Comparison of ENCODE assay signal across 42 mouse cellular contexts in genomic region chr4:41078726-41079125, GRCm38 (mm10). TPM values are rescaled to one million over a fixed set of nuclear protein-coding genes. Genes with fewer than 3 reads are reported as not detected.
A peak's percentile ranks its signal among the peaks of the same experiment; 100 is the strongest.
DNase-seq lines count a peak whose midpoint lies in the region; ATAC-seq and TF ChIP-seq lines count a peak whose summit lies in the region.
"Had no signal": no experiment of that assay in that cellular context is flagged by ENCODE, and none has a peak within 500 bp of the region (broad histone marks: within the 10 kb centered on the region; RNA-seq: fewer than 3 reads in every experiment).

No protein-coding gene starts in this region.

- no peaks in the 10 kb centered on the region for H3K4me1 ChIP-seq in kidney, embryonic 14.5 days (ENCODE audit: control insufficient read depth, insufficient read depth, low read length)
- no peaks in the 10 kb centered on the region for H3K4me1 ChIP-seq in kidney, embryonic 16.5 days (ENCODE audit: insufficient read depth, low read length)
- H3K4me1 ChIP-seq in stomach, postnatal 0 days (replicated peaks; ENCODE audit: control insufficient read depth, insufficient read depth): no peaks in the 10 kb centered on the region
- H3K4me1 ChIP-seq in neural tube, embryonic 15.5 days: no peaks in the 10 kb centered on the region
- no peaks in the 10 kb centered on the region for H3K4me1 ChIP-seq in limb, embryonic 10.5 days
- H3K4me1 ChIP-seq: embryonic facial prominence, embryonic 13.5 days; forebrain, embryonic 12.5 days; heart, embryonic 15.5 days; limb, embryonic 15.5 days; midbrain, embryonic 10.5 days; stomach, embryonic 15.5 days had no signal

- no peak overlapping the region for H3K9ac ChIP-seq in kidney, embryonic 14.5 days (ENCODE audit: low read depth, low read length)
- no peak overlapping the region for H3K9ac ChIP-seq in kidney, embryonic 16.5 days (replicated peaks; ENCODE audit: low read length)
- no peak overlapping the region for H3K9ac ChIP-seq in stomach, postnatal 0 days (ENCODE audit: low read length)
- no peak overlapping the region for H3K9ac ChIP-seq in neural tube, embryonic 15.5 days (replicated peaks)
- H3K9ac ChIP-seq: embryonic facial prominence, embryonic 13.5 days; forebrain, embryonic 12.5 days; forebrain, postnatal 0 days; heart, embryonic 15.5 days; limb, embryonic 15.5 days; liver, embryonic 13.5 days; stomach, embryonic 15.5 days had no signal

- H3K36me3 ChIP-seq in kidney, embryonic 14.5 days (ENCODE audit: control insufficient read depth, insufficient read depth, low read length): no peaks in the 10 kb centered on the region
- no peaks in the 10 kb centered on the region for H3K36me3 ChIP-seq in kidney, embryonic 16.5 days (ENCODE audit: insufficient read depth, low read length)
- H3K36me3 ChIP-seq in stomach, postnatal 0 days (ENCODE audit: control insufficient read depth, insufficient read depth, low read length): no peaks in the 10 kb centered on the region
- H3K36me3 ChIP-seq in neural tube, embryonic 15.5 days: no peaks in the 10 kb centered on the region
- H3K36me3 ChIP-seq in limb, embryonic 10.5 days: no peaks in the 10 kb centered on the region
- H3K36me3 ChIP-seq: embryonic facial prominence, embryonic 13.5 days; forebrain, embryonic 12.5 days; heart, embryonic 10.5 days; heart, embryonic 15.5 days; limb, embryonic 15.5 days; liver, embryonic 13.5 days; midbrain, embryonic 10.5 days; stomach, embryonic 15.5 days had no signal

- H3K4me2 ChIP-seq in kidney, embryonic 14.5 days (replicated peaks; ENCODE audit: low read depth, low read length): no peak overlapping the region
- H3K4me2 ChIP-seq in kidney, embryonic 16.5 days (replicated peaks; ENCODE audit: low read depth, low read length): no peak overlapping the region
- no peak overlapping the region for H3K4me2 ChIP-seq in stomach, postnatal 0 days (replicated peaks; ENCODE audit: low read depth)
- H3K4me2 ChIP-seq in neural tube, embryonic 15.5 days: no peak overlapping the region
- H3K4me2 ChIP-seq: embryonic facial prominence, embryonic 13.5 days; forebrain, embryonic 12.5 days; heart, embryonic 15.5 days; limb, embryonic 15.5 days; liver, embryonic 13.5 days; stomach, embryonic 15.5 days had no signal

- H3K27me3 ChIP-seq in kidney, embryonic 14.5 days (ENCODE audit: control insufficient read depth, insufficient read depth, low read length): no peaks in the 10 kb centered on the region
- H3K27me3 ChIP-seq in kidney, embryonic 16.5 days (ENCODE audit: insufficient read depth, low read length): no peaks in the 10 kb centered on the region
- no peaks in the 10 kb centered on the region for H3K27me3 ChIP-seq in stomach, postnatal 0 days (ENCODE audit: control insufficient read depth, insufficient read depth, low read length)
- no peaks in the 10 kb centered on the region for H3K27me3 ChIP-seq in neural tube, embryonic 15.5 days (replicated peaks)
- no peaks in the 10 kb centered on the region for H3K27me3 ChIP-seq in limb, embryonic 10.5 days (ENCODE audit: low read depth, poor library complexity, severe bottlenecking)
- H3K27me3 ChIP-seq: embryonic facial prominence, embryonic 13.5 days; forebrain, embryonic 12.5 days; heart, embryonic 15.5 days; limb, embryonic 15.5 days; stomach, embryonic 15.5 days had no signal

- ATAC-seq in kidney, embryonic 14.5 days (ENCODE audit: low FRiP score, low TSS enrichment): 0 out of 2 replicates have a peak, but pooled peaks have one; percentile 6
- ATAC-seq in kidney, embryonic 16.5 days (ENCODE audit: low FRiP score, low TSS enrichment): no peak
- 0 out of 2 replicates have a peak, but pooled peaks have one; percentile 28 for ATAC-seq in erythroblast, adult 5-6 weeks (replicated peaks; ENCODE audit: low FRiP score, poor library complexity, severe bottlenecking)
- ATAC-seq in stomach, postnatal 0 days (ENCODE audit: low FRiP score, low TSS enrichment): peak; percentile 66
- no peak for ATAC-seq in neural tube, embryonic 15.5 days (ENCODE audit: low FRiP score)
- ATAC-seq: activated CD4-positive, CD25-positive, alpha-beta regulatory T cell, adult 4 months; forebrain, postnatal 0 days; hindbrain, embryonic 16.5 days; lung, postnatal 0 days; midbrain, embryonic 16.5 days had no signal

- TF ChIP-seq EP300 in stomach, postnatal 0 days (optimal IDR thresholded peaks at IDR 0.05): no peak

- peaks cover 4% of the 10 kb centered on the region; the same call in 1 of the 2 replicates for H3K9me3 ChIP-seq in kidney, embryonic 14.5 days (ENCODE audit: control insufficient read depth, low read length)
- H3K9me3 ChIP-seq in kidney, embryonic 16.5 days (ENCODE audit: low read length): no peaks in the 10 kb centered on the region
- H3K9me3 ChIP-seq in stomach, postnatal 0 days (ENCODE audit: control insufficient read depth, low read length): no peaks in the 10 kb centered on the region
- H3K9me3 ChIP-seq in neural tube, embryonic 15.5 days (replicated peaks): no peaks in the 10 kb centered on the region
- H3K9me3 ChIP-seq in limb, embryonic 10.5 days (replicated peaks): no peaks in the 10 kb centered on the region
- H3K9me3 ChIP-seq: embryonic facial prominence, embryonic 13.5 days; forebrain, embryonic 12.5 days; heart, embryonic 10.5 days; heart, embryonic 15.5 days; limb, embryonic 15.5 days; liver, embryonic 13.5 days; midbrain, embryonic 10.5 days; stomach, embryonic 15.5 days had no signal

- no peak overlapping the region for H3K27ac ChIP-seq in kidney, embryonic 14.5 days (ENCODE audit: low read depth, low read length)
- no peak overlapping the region for H3K27ac ChIP-seq in kidney, embryonic 16.5 days (ENCODE audit: low read length)
- H3K27ac ChIP-seq in stomach, postnatal 0 days (replicated peaks): no peak overlapping the region
- no peak overlapping the region for H3K27ac ChIP-seq in neural tube, embryonic 15.5 days (replicated peaks)
- H3K27ac ChIP-seq in limb, embryonic 10.5 days: no peak overlapping the region
- H3K27ac ChIP-seq: embryonic facial prominence, embryonic 13.5 days; forebrain, embryonic 12.5 days; heart, embryonic 10.5 days; heart, embryonic 15.5 days; kidney, postnatal 0 days; limb, embryonic 15.5 days; liver, embryonic 13.5 days; midbrain, embryonic 10.5 days; stomach, embryonic 15.5 days had no signal

- no peak overlapping the region for H3K4me3 ChIP-seq in kidney, embryonic 14.5 days (ENCODE audit: low read length)
- no peak overlapping the region for H3K4me3 ChIP-seq in kidney, embryonic 16.5 days (ENCODE audit: low read length)
- H3K4me3 ChIP-seq in stomach, postnatal 0 days (ENCODE audit: low read depth, low read length): no peak overlapping the region
- H3K4me3 ChIP-seq in neural tube, embryonic 15.5 days (replicated peaks): no peak overlapping the region
- H3K4me3 ChIP-seq in limb, embryonic 10.5 days: no peak overlapping the region
- H3K4me3 ChIP-seq: embryonic facial prominence, embryonic 13.5 days; erythroblast, embryonic 14.5 days; forebrain, embryonic 12.5 days; heart, embryonic 10.5 days; heart, embryonic 15.5 days; limb, embryonic 15.5 days; liver, embryonic 13.5 days; midbrain, embryonic 10.5 days; stomach, embryonic 15.5 days had no signal

- peak; percentile 96 for DNase-seq in 416B (ENCODE audit: low read depth)
- peak; percentile 39 for DNase-seq in stomach, postnatal 0 days (ENCODE audit: low spot score)
- DNase-seq in limb, embryonic 10.5 days (ENCODE audit: low spot score): no peak
- DNase-seq: adrenal gland, postnatal 25 days; cerebellum, adult 11-12 months; cerebellum, adult 9-11 months; forebrain, postnatal 0 days; gastrocnemius, postnatal 14 days; kidney, adult 18-20 months; kidney, postnatal 4 days; liver, embryonic 13.5 days; lung, adult 18-20 months; lung, postnatal 4 days; thymus, postnatal 14 days had no signal

- no peak; the same call in 1 of the 2 replicates for TF ChIP-seq CTCF in stomach, postnatal 0 days (IDR thresholded peaks at IDR 0.05; ENCODE audit: low read depth)

- whole genome bisulfite sequencing in kidney, embryonic 14.5 days: 62% methylated on average over 6 of the region's 6 CpGs
- 52% methylated on average over 6 of the region's 6 CpGs for WGBS in kidney, embryonic 16.5 days
- WGBS in stomach, postnatal 0 days: 45% methylated on average over 6 of the region's 6 CpGs
- WGBS in neural tube, embryonic 15.5 days: 82% methylated on average over 6 of the region's 6 CpGs
- WGBS in limb, embryonic 10.5 days: 70% methylated on average over 6 of the region's 6 CpGs

RNA-seq across cellular contexts. Expression of gene Aqp3, which starts 19.3 kb away (rescaled TPM):
- 12.8 and 13.3 TPM in 2 replicates for polyA plus RNA-seq in kidney, embryonic 14.5 days (2014; fragmentation: Nextera tagmentation; extraction: Ambion mirVana)
- 55.3 and 56.8 TPM in 2 replicates for polyA plus RNA-seq in kidney, embryonic 16.5 days (2015; fragmentation: Nextera tagmentation; extraction: Ambion mirVana)
- not detected in 2 replicates for total RNA-seq in erythroblast, adult 5-6 weeks (2015; ENCODE audit: low replicate concordance)
- not detected in 2 replicates for total RNA-seq in erythroblast, adult 5-6 weeks (2017; ENCODE audit: low replicate concordance)
- polyA plus RNA-seq in stomach, postnatal 0 days (2015; fragmentation: Nextera tagmentation; extraction: Ambion mirVana): 202 and 227 TPM in 2 replicates
- polyA plus RNA-seq in neural tube, embryonic 15.5 days (2015; fragmentation: Nextera tagmentation; extraction: Ambion mirVana): 0.65 TPM in 1 of 2 replicates, not detected in the other
- polyA plus RNA-seq in limb, embryonic 10.5 days (2016; fragmentation: Nextera tagmentation; extraction: Ambion mirVana): 3.9 and 4.4 TPM in 2 replicates
- total RNA-seq: adrenal gland, postnatal 25 days; CH12.LX; forebrain, postnatal 0 days; gastrocnemius, postnatal 14 days; granulocyte monocyte progenitor cell, adult 5-6 weeks; heart, postnatal 25 days; layer of hippocampus, adult 8-10 months; layer of hippocampus, postnatal 25 days; left cerebral cortex, adult 8-10 months; left cerebral cortex, postnatal 36 days had no signal

RNA-seq across cellular contexts. Expression of gene Aqp7, which starts 30.8 kb away (rescaled TPM):
- 0.46 and 0.53 TPM in 2 replicates for polyA plus RNA-seq in kidney, embryonic 14.5 days (2014; fragmentation: Nextera tagmentation; extraction: Ambion mirVana)
- polyA plus RNA-seq in kidney, embryonic 16.5 days (2015; fragmentation: Nextera tagmentation; extraction: Ambion mirVana): 1.2 and 2.4 TPM in 2 replicates
- total RNA-seq in erythroblast, adult 5-6 weeks (2015; ENCODE audit: low replicate concordance): not detected in 2 replicates
- not detected in 2 replicates for total RNA-seq in erythroblast, adult 5-6 weeks (2017; ENCODE audit: low replicate concordance)
- polyA plus RNA-seq in stomach, postnatal 0 days (2015; fragmentation: Nextera tagmentation; extraction: Ambion mirVana): 0.39 and 0.47 TPM in 2 replicates
- polyA plus RNA-seq in neural tube, embryonic 15.5 days (2015; fragmentation: Nextera tagmentation; extraction: Ambion mirVana): not detected in 2 replicates
- 0.06 and 0.24 TPM in 2 replicates for polyA plus RNA-seq in limb, embryonic 10.5 days (2016; fragmentation: Nextera tagmentation; extraction: Ambion mirVana)
- total RNA-seq: CH12.LX; ES-E14; forebrain, postnatal 0 days; granulocyte monocyte progenitor cell, adult 5-6 weeks; layer of hippocampus, adult 8-10 months; layer of hippocampus, postnatal 25 days; left cerebral cortex, adult 8-10 months; left cerebral cortex, postnatal 36 days had no signal
- polyA plus RNA-seq: C2C12; erythroblast, embryonic 14.5 days; forebrain, embryonic 12.5 days; forebrain, postnatal 0 days; hindbrain, embryonic 11.5 days; hindbrain, embryonic 16.5 days; midbrain, embryonic 16.5 days; neural tube, embryonic 11.5 days had no signal

RNA-seq across cellular contexts. Expression of gene Nol6, which starts 45.5 kb away (rescaled TPM):
- 18.0 and 32.9 TPM in 2 replicates for polyA plus RNA-seq in kidney, embryonic 14.5 days (2014; fragmentation: Nextera tagmentation; extraction: Ambion mirVana)
- polyA plus RNA-seq in kidney, embryonic 16.5 days (2015; fragmentation: Nextera tagmentation; extraction: Ambion mirVana): 34.7 and 37.8 TPM in 2 replicates
- total RNA-seq in erythroblast, adult 5-6 weeks (2015; ENCODE audit: low replicate concordance): 1.9 and 2.9 TPM in 2 replicates
- total RNA-seq in erythroblast, adult 5-6 weeks (2017; ENCODE audit: low replicate concordance): 4.8 and 10.7 TPM in 2 replicates
- 9.5 and 10.9 TPM in 2 replicates for polyA plus RNA-seq in stomach, postnatal 0 days (2015; fragmentation: Nextera tagmentation; extraction: Ambion mirVana)
- 35.7 and 39.3 TPM in 2 replicates for polyA plus RNA-seq in neural tube, embryonic 15.5 days (2015; fragmentation: Nextera tagmentation; extraction: Ambion mirVana)
- polyA plus RNA-seq in limb, embryonic 10.5 days (2016; fragmentation: Nextera tagmentation; extraction: Ambion mirVana): 39.1 and 39.7 TPM in 2 replicates

RNA-seq across cellular contexts. Expression of gene Ube2r2, which starts 56.8 kb away (rescaled TPM):
- 97.6 and 103 TPM in 2 replicates for polyA plus RNA-seq in kidney, embryonic 14.5 days (2014; fragmentation: Nextera tagmentation; extraction: Ambion mirVana)
- polyA plus RNA-seq in kidney, embryonic 16.5 days (2015; fragmentation: Nextera tagmentation; extraction: Ambion mirVana): 76.1 and 86.1 TPM in 2 replicates
- total RNA-seq in erythroblast, adult 5-6 weeks (2015; ENCODE audit: low replicate concordance): 229 and 299 TPM in 2 replicates
- 275 and 350 TPM in 2 replicates for total RNA-seq in erythroblast, adult 5-6 weeks (2017; ENCODE audit: low replicate concordance)
- 76.3 and 89.0 TPM in 2 replicates for polyA plus RNA-seq in stomach, postnatal 0 days (2015; fragmentation: Nextera tagmentation; extraction: Ambion mirVana)
- polyA plus RNA-seq in neural tube, embryonic 15.5 days (2015; fragmentation: Nextera tagmentation; extraction: Ambion mirVana): 46.4 and 52.2 TPM in 2 replicates
- 85.5 and 96.1 TPM in 2 replicates for polyA plus RNA-seq in limb, embryonic 10.5 days (2016; fragmentation: Nextera tagmentation; extraction: Ambion mirVana)

Comparison
In these comparisons a context has a peak if more than half of its experiments do, and no peak if none do; other contexts are left out.
1. ATAC-seq: peak in kidney, embryonic 14.5 days (single experiment), erythroblast, adult 5-6 weeks (single experiment) and stomach, postnatal 0 days (single experiment); none in kidney, embryonic 16.5 days (single experiment) and neural tube, embryonic 15.5 days (single experiment).